Mouse (Mus musculus): Measurements from ENCODE around the gene Gm49661. TPM values are rescaled to one million over a fixed set of nuclear protein-coding genes. Genes with fewer than 3 reads are reported as not detected.

Gene Gm49661
- polyA plus RNA-seq, 1 experiment from 2014 or later = not detected

DNA sequence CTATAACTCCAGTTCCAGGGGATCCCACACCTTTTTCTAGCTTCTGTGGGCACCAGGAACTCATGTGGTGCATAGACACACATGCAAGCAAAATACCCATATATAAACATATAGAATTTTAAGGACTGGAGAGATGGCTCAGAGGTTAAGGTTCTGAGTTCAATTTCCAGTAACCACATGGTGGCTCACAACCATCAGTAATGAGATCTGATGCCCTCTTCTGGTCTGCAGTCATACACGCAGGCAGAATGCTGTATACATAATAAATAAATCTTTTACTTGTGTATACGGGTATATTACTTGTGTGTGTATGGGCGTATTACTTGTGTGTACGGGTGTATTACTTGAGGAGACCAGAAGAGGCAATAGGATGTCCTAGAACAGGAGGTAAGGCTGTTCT, 5.3 kb downstream of the Gm49661 start:
- Histone ChIP-seq H3K36me3 (ENCODE audit: control insufficient read depth, insufficient read depth, low read length) (no peaks in the 10 kb centered on the region), H3K27me3 (ENCODE audit: control insufficient read depth, insufficient read depth, low read length) (no peaks in the 10 kb centered on the region)
- DNase-seq (ENCODE audit: low spot score) = no peak

GRCm38 (mm10) chr8:84959811-84960210, 9.4 kb downstream of the Gm49661 start:
- DNase-seq (ENCODE audit: low spot score) = no peak
- H3K27ac ChIP-seq (ENCODE audit: low read depth, low read length) = no peak overlapping the region
- no peaks in the 10 kb centered on the region for H3K36me3 ChIP-seq (ENCODE audit: control insufficient read depth, insufficient read depth, low read length)

More for the DNA sequence above, 5.3 kb downstream of the Gm49661 start:
- 94% methylated on average over 4 of the region's 4 CpGs for WGBS
- ATAC-seq (ENCODE audit: low FRiP score) = no peak
- Histone ChIP-seq H3K9me3 (ENCODE audit: control insufficient read depth, low read length) (no peaks in the 10 kb centered on the region), H3K4me2 (replicated peaks; ENCODE audit: low read depth, low read length) (no peak overlapping the region), H3K9ac (ENCODE audit: low read depth, low read length) (no peak overlapping the region), H3K27ac (ENCODE audit: low read depth, low read length) (no peak overlapping the region), H3K4me1 (replicated peaks; ENCODE audit: control insufficient read depth, insufficient read depth, low read length) (peaks cover 7% of the 10 kb centered on the region), H3K4me3 (ENCODE audit: low read depth, low read length) (no peak overlapping the region)

GRCm38 (mm10) chr8:84956768-84957167, 12.5 kb downstream of the Gm49661 start:
- H3K4me3 ChIP-seq (ENCODE audit: low read depth, low read length) = no peak overlapping the region
- DNase-seq (ENCODE audit: low spot score) (peak; percentile 84), ATAC-seq (ENCODE audit: low FRiP score) (no peak)
- H3K27me3 ChIP-seq (ENCODE audit: control insufficient read depth, insufficient read depth, low read length) = peaks cover 6% of the 10 kb centered on the region
- no peaks in the 10 kb centered on the region for H3K36me3 ChIP-seq (ENCODE audit: control insufficient read depth, insufficient read depth, low read length)
- no peak overlapping the region for H3K9ac ChIP-seq (ENCODE audit: low read depth, low read length)
- no peak overlapping the region for H3K27ac ChIP-seq (ENCODE audit: low read depth, low read length)
- no peaks in the 10 kb centered on the region for H3K4me1 ChIP-seq (replicated peaks; ENCODE audit: control insufficient read depth, insufficient read depth, low read length)
- no peaks in the 10 kb centered on the region for H3K9me3 ChIP-seq (ENCODE audit: control insufficient read depth, low read length)
- 40% methylated on average over 2 of the region's 2 CpGs for WGBS
- H3K4me2 ChIP-seq (replicated peaks; ENCODE audit: low read depth, low read length) = no peak overlapping the region

More at GRCm38 (mm10) chr8:84959811-84960210, 9.4 kb downstream of the Gm49661 start:
- Histone ChIP-seq H3K9ac (ENCODE audit: low read depth, low read length) (no peak overlapping the region), H3K4me2 (replicated peaks; ENCODE audit: low read depth, low read length) (no peak overlapping the region), H3K4me3 (ENCODE audit: low read depth, low read length) (no peak overlapping the region), H3K9me3 (ENCODE audit: control insufficient read depth, low read length) (no peaks in the 10 kb centered on the region), H3K27me3 (ENCODE audit: control insufficient read depth, insufficient read depth, low read length) (no peaks in the 10 kb centered on the region), H3K4me1 (replicated peaks; ENCODE audit: control insufficient read depth, insufficient read depth, low read length) (no peaks in the 10 kb centered on the region)
- no peak for ATAC-seq (ENCODE audit: low FRiP score)
- 89% methylated on average over 7 of the region's 7 CpGs for WGBS

DNA sequence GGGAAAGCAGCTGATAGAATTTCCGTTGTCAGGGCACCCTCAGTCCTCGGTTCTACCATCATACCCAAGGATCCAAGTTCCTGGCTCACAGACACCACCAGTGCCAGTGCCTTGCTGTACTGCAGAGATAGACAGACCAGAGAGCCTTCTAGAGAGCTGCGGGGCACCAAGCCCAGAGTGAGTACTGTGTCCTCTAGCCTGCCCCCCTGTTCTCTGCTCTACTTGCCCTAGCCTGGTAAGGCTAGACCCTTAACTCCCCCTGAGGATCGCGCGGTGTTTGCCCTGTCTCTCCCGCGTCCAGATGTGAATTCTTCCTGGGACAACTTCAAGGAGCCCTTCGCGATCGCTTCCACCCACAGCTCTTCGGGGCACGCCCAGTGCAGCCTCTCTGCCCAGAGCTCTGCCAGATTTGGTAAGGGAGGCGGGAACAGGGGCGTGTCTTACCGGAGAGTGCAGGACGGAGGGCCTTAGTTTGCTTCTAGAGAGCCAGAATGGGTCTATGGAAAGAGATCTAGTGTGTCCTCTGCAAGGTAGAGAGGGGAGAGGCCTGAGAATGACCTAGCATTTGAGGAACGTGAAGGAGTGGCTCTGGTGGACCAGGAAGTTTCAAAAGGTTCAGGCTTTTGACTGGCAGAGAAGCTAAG, 16.5 kb downstream of the Gm49661 start:
- Histone ChIP-seq H3K9me3 (ENCODE audit: control insufficient read depth, low read length) (no peaks in the 10 kb centered on the region), H3K4me2 (replicated peaks; ENCODE audit: low read depth, low read length) (no peak overlapping the region), H3K4me3 (ENCODE audit: low read depth, low read length) (no peak overlapping the region), H3K27ac (ENCODE audit: low read depth, low read length) (no peak overlapping the region), H3K9ac (ENCODE audit: low read depth, low read length) (no peak overlapping the region), H3K36me3 (ENCODE audit: control insufficient read depth, insufficient read depth, low read length) (no peaks in the 10 kb centered on the region), H3K4me1 (replicated peaks; ENCODE audit: control insufficient read depth, insufficient read depth, low read length) (no peaks in the 10 kb centered on the region), H3K27me3 (ENCODE audit: control insufficient read depth, insufficient read depth, low read length) (peaks cover 24% of the 10 kb centered on the region)
- WGBS = 9% methylated on average over 18 of the region's 18 CpGs
- DNase-seq (ENCODE audit: low spot score) = no peak
- no peak for ATAC-seq (ENCODE audit: low FRiP score)

- no peak for DNase-seq (ENCODE audit: low spot score)
- 24% methylated on average over 12 of the region's 12 CpGs for WGBS
- Histone ChIP-seq H3K9me3 (ENCODE audit: control insufficient read depth, low read length) (no peaks in the 10 kb centered on the region), H3K27me3 (ENCODE audit: control insufficient read depth, insufficient read depth, low read length) (peaks cover 49% of the 10 kb centered on the region), H3K27ac (ENCODE audit: low read depth, low read length) (no peak overlapping the region), H3K9ac (ENCODE audit: low read depth, low read length) (no peak overlapping the region), H3K36me3 (ENCODE audit: control insufficient read depth, insufficient read depth, low read length) (no peaks in the 10 kb centered on the region), H3K4me1 (replicated peaks; ENCODE audit: control insufficient read depth, insufficient read depth, low read length) (peaks cover 5% of the 10 kb centered on the region; the same call in 1 of the 2 replicates), H3K4me2 (replicated peaks; ENCODE audit: low read depth, low read length) (no peak overlapping the region), H3K4me3 (ENCODE audit: low read depth, low read length) (no peak overlapping the region)
- no peak for ATAC-seq (ENCODE audit: low FRiP score)
Measured at GRCm38 (mm10) chr8:84949753-84950152, 19.5 kb downstream of the Gm49661 start.

DNA sequence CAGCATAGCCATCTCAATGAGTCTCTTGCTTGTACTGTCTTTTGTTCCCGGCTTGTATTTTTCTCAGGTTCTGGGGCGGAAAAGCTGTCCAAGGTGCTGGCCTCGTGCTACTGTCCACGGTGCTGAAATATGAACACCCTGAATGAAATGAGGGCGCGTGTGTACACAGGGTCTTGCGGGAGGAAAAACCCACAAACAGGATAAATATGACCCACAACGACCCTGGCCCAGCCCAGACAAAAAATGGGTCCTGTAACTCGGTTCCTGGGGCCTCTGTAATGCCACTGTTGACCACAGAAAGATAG, 22.0 kb downstream of the Gm49661 start:
- Histone ChIP-seq H3K4me1 (replicated peaks; ENCODE audit: control insufficient read depth, insufficient read depth, low read length) (peaks cover 5% of the 10 kb centered on the region; the same call in 1 of the 2 replicates), H3K9me3 (ENCODE audit: control insufficient read depth, low read length) (no peaks in the 10 kb centered on the region), H3K27me3 (ENCODE audit: control insufficient read depth, insufficient read depth, low read length) (peaks cover 47% of the 10 kb centered on the region), H3K36me3 (ENCODE audit: control insufficient read depth, insufficient read depth, low read length) (no peaks in the 10 kb centered on the region), H3K9ac (ENCODE audit: low read depth, low read length) (no peak overlapping the region), H3K4me2 (replicated peaks; ENCODE audit: low read depth, low read length) (no peak overlapping the region), H3K27ac (ENCODE audit: low read depth, low read length) (no peak overlapping the region), H3K4me3 (ENCODE audit: low read depth, low read length) (no peak overlapping the region)
- no peak for ATAC-seq (ENCODE audit: low FRiP score)
- DNase-seq (ENCODE audit: low spot score) = peak; percentile 71
- whole genome bisulfite sequencing = 14% methylated on average over 9 of the region's 9 CpGs

DNA sequence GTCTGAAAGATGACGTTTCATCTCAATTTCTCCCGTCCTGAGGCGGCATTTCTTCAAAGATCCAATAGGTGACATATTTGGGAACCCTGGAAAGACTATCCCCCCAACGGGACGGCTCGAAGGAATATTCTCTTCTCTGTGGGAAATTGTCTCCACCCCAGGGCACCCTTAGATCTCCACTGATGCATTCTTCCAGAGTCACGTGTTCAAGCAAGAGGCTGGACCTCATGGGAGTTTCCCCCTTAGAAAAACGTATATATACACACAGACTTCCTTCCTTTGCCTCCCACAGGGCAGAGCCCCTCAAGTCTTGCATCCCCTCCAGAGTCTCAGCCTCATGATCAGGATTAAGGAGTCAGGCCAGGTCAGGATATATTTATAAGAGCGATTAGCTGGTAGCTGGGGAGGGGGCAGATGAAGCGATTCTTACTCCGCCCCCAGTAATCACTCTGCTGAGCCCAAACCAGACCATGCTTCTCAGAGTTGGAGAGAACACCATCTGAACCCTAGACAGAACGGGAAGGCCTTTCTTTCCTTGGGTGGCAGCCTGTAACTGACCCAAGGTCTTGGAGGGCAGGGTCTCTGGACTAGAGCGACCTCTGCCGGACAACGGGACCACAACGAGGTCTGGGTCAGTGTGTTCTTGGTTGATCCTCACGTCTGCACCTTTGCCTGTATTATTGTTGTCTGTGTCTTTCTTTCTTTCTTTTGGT, 22.5 kb downstream of the Gm49661 start, which contains the start of gene Rtbdn:
Gene Rtbdn (plus strand): TSS at position 464 of the 713 bp plus-strand sequence.
- ATAC-seq (ENCODE audit: low FRiP score) (no peak), DNase-seq (ENCODE audit: low spot score) (peak; percentile 68)

GRCm38 (mm10) chr8:84945633-84946527, 23.4 kb downstream of the Gm49661 start:
- Histone ChIP-seq H3K4me2 (replicated peaks; ENCODE audit: low read depth, low read length) (peak overlapping the region; percentile 91), H3K4me1 (replicated peaks; ENCODE audit: control insufficient read depth, insufficient read depth, low read length) (peaks cover 5% of the 10 kb centered on the region; the same call in 1 of the 2 replicates), H3K4me3 (ENCODE audit: low read depth, low read length) (peak overlapping the region; percentile 59), H3K9ac (ENCODE audit: low read depth, low read length) (peak overlapping the region; percentile 59), H3K27ac (ENCODE audit: low read depth, low read length) (0 out of 2 replicates have a peak overlapping the region, but pooled peaks have one; percentile 42), H3K27me3 (ENCODE audit: control insufficient read depth, insufficient read depth, low read length) (peaks cover 45% of the 10 kb centered on the region), H3K36me3 (ENCODE audit: control insufficient read depth, insufficient read depth, low read length) (no peaks in the 10 kb centered on the region), H3K9me3 (ENCODE audit: control insufficient read depth, low read length) (no peaks in the 10 kb centered on the region)
- DNase-seq (ENCODE audit: low spot score) (peak; percentile 81), ATAC-seq (ENCODE audit: low FRiP score) (peak; percentile 71)
- 1% methylated on average over 36 of the region's 67 CpGs for WGBS

More for the DNA sequence above, 22.5 kb downstream of the Gm49661 start, which contains the start of gene Rtbdn:
- H3K4me2 ChIP-seq (replicated peaks; ENCODE audit: low read depth, low read length) = peak within 1 kb of the TSS; percentile 91
- peak within 1 kb of the TSS; percentile 59 for H3K9ac ChIP-seq (ENCODE audit: low read depth, low read length)
- peaks cover 47% of the 10 kb centered on the region for H3K27me3 ChIP-seq (ENCODE audit: control insufficient read depth, insufficient read depth, low read length)
- WGBS = 6% methylated on average over 17 of the region's 17 CpGs
- H3K4me1 ChIP-seq (replicated peaks; ENCODE audit: control insufficient read depth, insufficient read depth, low read length) = peaks cover 5% of the 10 kb centered on the region; the same call in 1 of the 2 replicates
- H3K4me3 ChIP-seq (ENCODE audit: low read depth, low read length) = peak within 1 kb of the TSS; percentile 59
- no peaks in the 10 kb centered on the region for H3K9me3 ChIP-seq (ENCODE audit: control insufficient read depth, low read length)
- no peaks in the 10 kb centered on the region for H3K36me3 ChIP-seq (ENCODE audit: control insufficient read depth, insufficient read depth, low read length)
- 0 out of 2 replicates have a peak within 1 kb of the TSS, but pooled peaks have one; percentile 42 for H3K27ac ChIP-seq (ENCODE audit: low read depth, low read length)

Measured in hindbrain, embryonic 11.5 days (tissue).